20 mouse cellular contexts compared by ENCODE assay signal in genomic region chr17:74291640-74292361, GRCm38 (mm10). TPM values are rescaled to one million over a fixed set of nuclear protein-coding genes. Genes with fewer than 3 reads are reported as not detected.
DNase-seq lines count a peak whose midpoint lies in the region; ATAC-seq and TF ChIP-seq lines count a peak whose summit lies in the region.
"Had no signal": no experiment of that assay in that cellular context is flagged by ENCODE, and none has a peak within 500 bp of the region (broad histone marks: within the 10 kb centered on the region; RNA-seq: fewer than 3 reads in every experiment).

No protein-coding gene starts in this region.

- peaks cover 26% of the 10 kb centered on the region for H3K36me3 ChIP-seq in megakaryocyte, embryonic 14.5 days (replicated peaks; ENCODE audit: low read length)
- H3K36me3 ChIP-seq in MEL (ENCODE audit: control insufficient read depth in 1 of 2, insufficient read depth in 2 of 2, low read length in 2 of 2), result peaks cover 5 to 40% of the 10 kb centered on the region in 2 experiments
- peaks cover 12% of the 10 kb centered on the region for H3K36me3 ChIP-seq in liver, postnatal 0 days (replicated peaks; ENCODE audit: insufficient read depth, low read length)
- H3K36me3 ChIP-seq in thymus, adult 2 months (ENCODE audit: control insufficient read depth, insufficient read depth, low read length), result no peaks in the 10 kb centered on the region
- H3K36me3 ChIP-seq: intestine, embryonic 15.5 days had no signal

- 53% methylated on average over 4 of the region's 4 CpGs for WGBS in liver, postnatal 0 days (ENCODE audit: insufficient replicate concordance)
- 94% methylated on average over 4 of the region's 4 CpGs for WGBS in thymus, adult 2 months

- TF ChIP-seq RAD21 in MEL (IDR thresholded peaks at IDR 0.05; ENCODE audit: low read depth, low read length), result no peak

- H3K79me2 ChIP-seq in MEL (ENCODE audit: control insufficient read depth, insufficient read depth, low read length, poor library complexity), result peaks cover 63% of the 10 kb centered on the region

- peak; percentile 82 for DNase-seq in MEL (ENCODE audit: low read depth, low spot score)
- no peak for DNase-seq in liver, postnatal 0 days
- DNase-seq in testis, postnatal 14 days (ENCODE audit: low spot score), result no peak
- DNase-seq in thymus, adult 2 months, result no peak
- DNase-seq: adrenal gland, postnatal 14 days; cerebellum, adult 9-10 months; kidney, adult 8-10 months; kidney, postnatal 10 days; left cerebral cortex, postnatal 4 days; lung, postnatal 14 days; right cerebral cortex, postnatal 14 days; spleen, adult 18-20 months; thymus, postnatal 14 days had no signal

- H3K9me3 ChIP-seq in megakaryocyte, embryonic 14.5 days, result no peaks in the 10 kb centered on the region
- no peaks in the 10 kb centered on the region for H3K9me3 ChIP-seq in MEL (replicated peaks; ENCODE audit: insufficient read depth, low read length)
- no peaks in the 10 kb centered on the region for H3K9me3 ChIP-seq in liver, postnatal 0 days (ENCODE audit: low read length)
- H3K9me3 ChIP-seq: intestine, embryonic 15.5 days had no signal

- H3K27ac ChIP-seq in MEL (ENCODE audit: control insufficient read depth, low read depth, low read length), result peak overlapping the region; percentile 64
- peak overlapping the region; percentile 52; the same call in 1 of the 2 replicates for H3K27ac ChIP-seq in liver, postnatal 0 days (ENCODE audit: low read depth)
- H3K27ac ChIP-seq in thymus, adult 2 months (ENCODE audit: control insufficient read depth, insufficient read depth, low read length), result no peak overlapping the region
- H3K27ac ChIP-seq: intestine, embryonic 15.5 days had no signal

- H3K4me3 ChIP-seq in megakaryocyte, embryonic 14.5 days (replicated peaks), result peak overlapping the region; percentile 73
- H3K4me3 ChIP-seq in MEL (ENCODE audit: control insufficient read depth in 1 of 2, insufficient read depth in 1 of 2, low read depth in 2 of 2, low read length in 2 of 2), result peak overlapping the region; percentile 14 to 99; a peak in 3 of 4 replicates
- peak overlapping the region; percentile 97 for H3K4me3 ChIP-seq in liver, postnatal 0 days (ENCODE audit: low read depth, low read length)
- H3K4me3 ChIP-seq in thymus, adult 2 months (ENCODE audit: control insufficient read depth, insufficient read depth, low read length), result no peak overlapping the region
- H3K4me3 ChIP-seq: intestine, embryonic 15.5 days had no signal

- H3K9ac ChIP-seq in MEL (ENCODE audit: control insufficient read depth, low read depth, low read length, poor library complexity, severe bottlenecking), result peak overlapping the region; percentile 58
- peak overlapping the region; percentile 41 for H3K9ac ChIP-seq in liver, postnatal 0 days (replicated peaks)
- H3K9ac ChIP-seq: intestine, embryonic 15.5 days had no signal

- H3K4me1 ChIP-seq in megakaryocyte, embryonic 14.5 days, result peaks cover 60% of the 10 kb centered on the region
- H3K4me1 ChIP-seq in MEL (ENCODE audit: control insufficient read depth in 1 of 2, insufficient read depth in 2 of 2, low read length in 2 of 2), result peaks cover 22 to 26% of the 10 kb centered on the region in 2 experiments
- peaks cover 27% of the 10 kb centered on the region for H3K4me1 ChIP-seq in liver, postnatal 0 days (ENCODE audit: insufficient read depth)
- peaks cover 7% of the 10 kb centered on the region; the same call in 1 of the 2 replicates for H3K4me1 ChIP-seq in thymus, adult 2 months (replicated peaks; ENCODE audit: control insufficient read depth, insufficient read depth, low read length)

- H3K27me3 ChIP-seq in megakaryocyte, embryonic 14.5 days (replicated peaks), result no peaks in the 10 kb centered on the region
- H3K27me3 ChIP-seq in MEL (ENCODE audit: control insufficient read depth in 1 of 2, insufficient read depth in 2 of 2, low read length in 2 of 2), result no peaks in the 10 kb centered on the region
- H3K27me3 ChIP-seq in liver, postnatal 0 days (ENCODE audit: insufficient read depth, low read length), result no peaks in the 10 kb centered on the region
- no peaks in the 10 kb centered on the region for H3K27me3 ChIP-seq in thymus, adult 2 months (ENCODE audit: control insufficient read depth, insufficient read depth, low read length)
- H3K27me3 ChIP-seq: intestine, embryonic 15.5 days had no signal

- TF ChIP-seq CTCF in MEL (IDR thresholded peaks at IDR 0.05 in 2 of 3, conservative IDR thresholded peaks at IDR 0.05 in 1 of 3; ENCODE audit: control insufficient read depth in 1 of 3, insufficient read depth in 1 of 3, low read depth in 2 of 3, low read length in 3 of 3, poor library complexity in 1 of 3, severe bottlenecking in 1 of 3), result no peak
- TF ChIP-seq CTCF in liver, postnatal 0 days (IDR thresholded peaks at IDR 0.05; ENCODE audit: low read depth), result no peak
- no peak for TF ChIP-seq CTCF in thymus, adult 2 months (IDR thresholded peaks at IDR 0.05; ENCODE audit: borderline replicate concordance, control insufficient read depth, extremely low read depth, insufficient read depth, low read length, poor library complexity)

- H3K4me2 ChIP-seq in liver, postnatal 0 days (ENCODE audit: low read depth, low read length), result peak overlapping the region; percentile 95
- H3K4me2 ChIP-seq: intestine, embryonic 15.5 days had no signal

- ATAC-seq in megakaryocyte, adult 5-6 weeks (ENCODE audit: poor library complexity, severe bottlenecking), result no peak
- peak; percentile 27; the same call in 1 of the 2 replicates for ATAC-seq in erythroid progenitor cell, adult 5-6 weeks (replicated peaks; ENCODE audit: low FRiP score, poor library complexity, severe bottlenecking)
- no peak for ATAC-seq in liver, postnatal 0 days
- ATAC-seq: forebrain, embryonic 14.5 days; hindbrain, embryonic 16.5 days; intestine, embryonic 15.5 days; midbrain, embryonic 16.5 days had no signal

- no peak for TF ChIP-seq POLR2A in MEL (IDR thresholded peaks at IDR 0.05; ENCODE audit: control insufficient read depth in 1 of 2, insufficient read depth in 1 of 2, low read depth in 1 of 2, low read length in 2 of 2, poor library complexity in 1 of 2)
- no peak for TF ChIP-seq POLR2A in thymus, adult 2 months (IDR thresholded peaks at IDR 0.05; ENCODE audit: control insufficient read depth, extremely low read depth, insufficient read depth, low read length, poor library complexity)

- TF ChIP-seq EP300 in MEL (IDR thresholded peaks at IDR 0.05; ENCODE audit: low read depth in 1 of 2, low read length in 2 of 2), result peak; percentile 59 to 69; a peak in 3 of 4 replicates
- TF ChIP-seq EP300 in liver, postnatal 0 days (IDR thresholded peaks at IDR 0.05; ENCODE audit: low read depth), result peak; percentile 39; the same call in 1 of the 2 replicates

TF ChIP-seq in MEL, 35 proteins besides CTCF, POLR2A, EP300 and RAD21 (continues in another document):
- peak; percentile 66 for TF ChIP-seq GATA1 (IDR thresholded peaks at IDR 0.05; ENCODE audit: low read depth, low read length)
- no peak for TF ChIP-seq TBP (IDR thresholded peaks at IDR 0.05; ENCODE audit: low read depth, low read length)
- TF ChIP-seq TAL1 (IDR thresholded peaks at IDR 0.05; ENCODE audit: low read length), result peak; percentile 73
- 0 out of 2 replicates have a peak, but pooled peaks have one; percentile 26 for TF ChIP-seq ZNF384 (IDR thresholded peaks at IDR 0.05; ENCODE audit: low read depth, low read length)
- peak; percentile 10; the same call in 1 of the 2 replicates for TF ChIP-seq MXI1 (IDR thresholded peaks at IDR 0.05; ENCODE audit: low read depth, low read length)
- no peak for TF ChIP-seq ZC3H11A (IDR thresholded peaks at IDR 0.05; ENCODE audit: low read depth, low read length)
- peak; percentile 56 for TF ChIP-seq SIN3A (IDR thresholded peaks at IDR 0.05; ENCODE audit: low read length)
- 0 out of 2 replicates have a peak, but pooled peaks have one; percentile 24 for TF ChIP-seq MYC (IDR thresholded peaks at IDR 0.05; ENCODE audit: low read depth, low read length)

RNA-seq across cellular contexts. Expression of gene Memo1, which starts 3.5 kb away (rescaled TPM):
- 15.6 and 32.8 TPM in 2 replicates for polyA plus RNA-seq in megakaryocyte, embryonic 14.5 days (2012; ENCODE audit: insufficient read depth, low replicate concordance)
- 64.4 and 71.4 TPM in 2 replicates for total RNA-seq in megakaryocyte, adult 5-6 weeks (2015)
- total RNA-seq in megakaryocyte, adult 5-6 weeks (2017), result 59.6 and 64.4 TPM in 2 replicates
- 68.8 and 75.3 TPM in 2 replicates for total RNA-seq in MEL (2012; rRNA removed)
- 10 to 100 TPM in 1 of 2 experiments, not detected in 1; 63.1 TPM for polyA plus RNA-seq in MEL (2012; ENCODE audit: insufficient read depth in 1 of 2, insufficient read length in 2 of 2, low read depth in 1 of 2, low replicate concordance in 2 of 2, missing spikeins in 1 of 2)
- total RNA-seq in erythroid progenitor cell, adult 5-6 weeks (2015; ENCODE audit: low replicate concordance), result 208 and 242 TPM in 2 replicates
- 378 and 387 TPM in 2 replicates for total RNA-seq in erythroid progenitor cell, adult 5-6 weeks (2017; ENCODE audit: low replicate concordance)
- 66.5 and 67.9 TPM in 2 replicates for polyA plus RNA-seq in liver, postnatal 0 days (2015; fragmentation: Nextera tagmentation; extraction: Ambion mirVana)
- polyA plus RNA-seq in thymus, adult 2 months (2012; rRNA removed), result 64.5 and 74.9 TPM in 2 replicates

RNA-seq across cellular contexts. Expression of gene Dpy30, which starts 31.9 kb away (rescaled TPM):
- polyA plus RNA-seq in megakaryocyte, embryonic 14.5 days (2012; ENCODE audit: insufficient read depth, low replicate concordance), result 7.4 and 93.3 TPM in 2 replicates
- 112 and 124 TPM in 2 replicates for total RNA-seq in megakaryocyte, adult 5-6 weeks (2015)
- 69.1 and 84.8 TPM in 2 replicates for total RNA-seq in megakaryocyte, adult 5-6 weeks (2017)
- 113 and 121 TPM in 2 replicates for total RNA-seq in MEL (2012; rRNA removed)
- 100 to 1,000 TPM in 1 of 2 experiments, not detected in 1; 192 TPM for polyA plus RNA-seq in MEL (2012; ENCODE audit: insufficient read depth in 1 of 2, insufficient read length in 2 of 2, low read depth in 1 of 2, low replicate concordance in 2 of 2, missing spikeins in 1 of 2)
- total RNA-seq in erythroid progenitor cell, adult 5-6 weeks (2015; ENCODE audit: low replicate concordance), result 93.5 and 116 TPM in 2 replicates
- total RNA-seq in erythroid progenitor cell, adult 5-6 weeks (2017; ENCODE audit: low replicate concordance), result 44.4 and 50.9 TPM in 2 replicates
- 95.1 and 96.3 TPM in 2 replicates for polyA plus RNA-seq in liver, postnatal 0 days (2015; fragmentation: Nextera tagmentation; extraction: Ambion mirVana)
- polyA plus RNA-seq in thymus, adult 2 months (2012; rRNA removed), result 41.8 and 42.8 TPM in 2 replicates

RNA-seq across cellular contexts. Expression of gene Spast, which starts 47.0 kb away (rescaled TPM):
- 3.9 and 15.5 TPM in 2 replicates for polyA plus RNA-seq in megakaryocyte, embryonic 14.5 days (2012; ENCODE audit: insufficient read depth, low replicate concordance)
- 24.2 and 26.0 TPM in 2 replicates for total RNA-seq in megakaryocyte, adult 5-6 weeks (2015)
- 38.2 and 39.7 TPM in 2 replicates for total RNA-seq in megakaryocyte, adult 5-6 weeks (2017)
- total RNA-seq in MEL (2012; rRNA removed), result 28.2 and 29.0 TPM in 2 replicates
- polyA plus RNA-seq in MEL (2012; ENCODE audit: insufficient read depth in 1 of 2, insufficient read length in 2 of 2, low read depth in 1 of 2, low replicate concordance in 2 of 2, missing spikeins in 1 of 2), result 10 to 100 TPM in 1 of 2 experiments, not detected in 1; 35.2 TPM
- 13.7 and 19.3 TPM in 2 replicates for total RNA-seq in erythroid progenitor cell, adult 5-6 weeks (2015; ENCODE audit: low replicate concordance)
- 13.9 and 28.8 TPM in 2 replicates for total RNA-seq in erythroid progenitor cell, adult 5-6 weeks (2017; ENCODE audit: low replicate concordance)
- polyA plus RNA-seq in liver, postnatal 0 days (2015; fragmentation: Nextera tagmentation; extraction: Ambion mirVana), result 5.8 and 5.9 TPM in 2 replicates
- 10.7 and 14.7 TPM in 2 replicates for polyA plus RNA-seq in thymus, adult 2 months (2012; rRNA removed)
